Mouse (Mus musculus) erythroblast, embryonic 14.5 days (primary cell): Measurements from ENCODE around the gene Gstt1.

ENCODE experiments used
- GATA1 ChIP-seq: IDR thresholded peaks from 2 replicates; pipeline ENCODE4 v1.6.1; 2012; ENCODE audit warnings: low read length, inconsistent platforms, mixed read lengths
- TAL1 ChIP-seq: IDR thresholded peaks from 3 replicates; pipeline ENCODE4 v1.6.1; 2012; ENCODE audit warnings: low read length, inconsistent platforms, mixed read lengths

DNA sequence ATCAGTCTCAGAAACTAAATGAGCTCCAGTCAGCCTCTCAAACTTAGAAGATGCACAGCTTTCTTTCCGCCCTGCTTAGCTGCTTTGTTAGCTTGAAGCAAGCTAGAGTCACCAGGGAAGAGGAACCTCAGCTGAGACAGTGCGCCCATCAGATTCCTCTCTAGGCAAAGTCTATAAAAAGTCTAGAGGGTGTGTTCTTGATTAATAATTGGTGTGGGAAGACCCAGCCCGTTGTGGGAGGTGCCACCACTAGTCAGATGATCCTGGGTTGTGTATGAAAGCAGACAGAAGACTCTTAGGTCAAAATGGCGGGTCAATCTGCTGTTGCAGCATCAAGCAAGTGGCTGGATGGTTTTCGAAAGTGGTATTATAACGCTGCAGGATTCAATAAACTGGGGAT lies 31.5 kb downstream of the Gstt1 start:
- no peak for TF ChIP-seq GATA1
- TF ChIP-seq TAL1: no peak
